Mouse (Mus musculus): ENCODE results near the gene Alx3. TPM values are rescaled to one million over a fixed set of nuclear protein-coding genes. Genes with fewer than 3 reads are reported as not detected.
A peak's percentile ranks its signal among the peaks of the same experiment; 100 is the strongest.

Gene Alx3
- polyA plus RNA-seq, 1 experiment from 2014 or later, result not detected

DNA sequence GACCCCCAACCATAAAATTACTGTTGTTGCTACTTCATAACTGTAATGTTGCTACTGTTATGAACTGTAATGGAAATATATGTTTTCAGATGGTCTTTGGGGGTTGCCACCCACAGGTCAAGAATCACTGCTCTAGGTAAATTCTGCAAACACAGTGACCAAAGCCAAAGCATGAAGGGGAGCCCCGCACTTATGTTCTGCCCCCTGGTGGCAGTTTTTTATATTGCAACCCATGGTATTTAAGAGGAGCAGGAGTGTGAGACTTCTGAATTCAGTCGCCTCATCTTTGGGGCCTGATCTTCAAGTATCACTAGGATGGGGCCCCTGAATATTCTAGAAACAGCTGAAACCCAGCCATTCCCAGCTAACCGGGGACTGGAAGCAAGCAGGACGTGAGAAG, 15.4 kb upstream of the Alx3 start:
- Histone ChIP-seq H3K27me3 (ENCODE audit: control insufficient read depth, insufficient read depth, low read length) (peaks cover 35% of the 10 kb centered on the region), H3K9me3 (ENCODE audit: control insufficient read depth, low read depth, low read length) (no peaks in the 10 kb centered on the region), H3K4me1 (ENCODE audit: control insufficient read depth, insufficient read depth, low read length) (0 out of 2 replicates have a peak, but pooled peaks cover 6% of the 10 kb centered on the region), H3K9ac (replicated peaks; ENCODE audit: low read depth, low read length) (no peak overlapping the region), H3K4me3 (ENCODE audit: low read depth, low read length) (no peak overlapping the region), H3K4me2 (replicated peaks; ENCODE audit: low read depth, low read length) (no peak overlapping the region), H3K27ac (ENCODE audit: low read length) (no peak overlapping the region), H3K36me3 (ENCODE audit: control insufficient read depth, insufficient read depth, low read length) (no peaks in the 10 kb centered on the region)
- WGBS, result 5% methylated on average over 4 of the region's 4 CpGs
- no peak for ATAC-seq (ENCODE audit: insufficient number of reproducible peaks, insufficient read depth, low FRiP score, low read depth)

DNA sequence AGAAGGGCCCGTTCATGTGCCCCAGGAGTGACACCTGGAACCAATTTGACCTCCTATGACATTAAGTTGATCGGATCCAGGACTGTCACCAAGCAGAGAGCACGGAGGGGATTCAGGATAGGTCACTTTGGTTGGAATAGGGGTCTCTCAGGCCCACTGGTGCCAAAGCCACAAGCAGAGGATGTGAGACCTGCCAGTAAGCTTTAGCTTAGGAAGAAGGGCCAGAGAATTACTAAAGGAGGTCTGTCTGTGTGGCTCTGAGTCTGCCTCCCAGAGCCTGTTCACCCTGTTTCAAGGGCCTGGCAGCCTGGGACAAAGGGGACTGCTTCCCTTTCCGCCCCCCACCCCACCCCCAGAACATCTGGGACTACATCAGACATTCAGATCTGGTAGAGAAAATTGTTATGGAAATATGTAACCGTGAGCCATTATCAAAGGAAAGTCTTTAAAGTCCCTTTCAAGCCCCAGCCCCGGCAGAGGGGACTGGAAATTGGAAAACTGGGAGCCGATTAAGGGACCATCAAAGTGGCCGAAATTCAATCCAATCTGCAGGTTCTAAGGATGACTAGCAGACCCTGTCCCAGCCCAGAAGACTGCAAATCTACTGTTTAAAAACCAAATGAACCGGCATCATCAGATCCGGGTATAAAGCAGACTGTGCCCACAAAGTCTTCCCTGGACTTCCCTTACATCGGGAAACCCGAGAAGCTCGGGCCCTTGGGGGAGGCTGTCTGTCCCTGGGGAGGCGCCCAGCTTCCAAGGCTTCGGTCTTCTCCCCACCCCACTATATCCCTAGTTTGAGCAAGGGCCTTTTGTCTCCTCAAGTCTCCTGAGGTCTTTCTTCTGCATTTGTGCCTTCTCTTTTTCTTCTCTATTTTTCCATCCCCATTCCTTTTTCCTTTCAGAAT, 13.5 kb upstream of the Alx3 start:
- peaks cover 53% of the 10 kb centered on the region for H3K27me3 ChIP-seq (ENCODE audit: control insufficient read depth, insufficient read depth, low read length)
- H3K4me2 ChIP-seq (replicated peaks; ENCODE audit: low read depth, low read length), result no peak overlapping the region
- H3K4me1 ChIP-seq (ENCODE audit: control insufficient read depth, insufficient read depth, low read length), result 0 out of 2 replicates have a peak, but pooled peaks cover 6% of the 10 kb centered on the region
- no peak overlapping the region for H3K9ac ChIP-seq (replicated peaks; ENCODE audit: low read depth, low read length)
- H3K9me3 ChIP-seq (ENCODE audit: control insufficient read depth, low read depth, low read length), result no peaks in the 10 kb centered on the region
- WGBS, result 7% methylated on average over 15 of the region's 15 CpGs
- no peak overlapping the region for H3K4me3 ChIP-seq (ENCODE audit: low read depth, low read length)
- no peak overlapping the region for H3K27ac ChIP-seq (ENCODE audit: low read length)
- H3K36me3 ChIP-seq (ENCODE audit: control insufficient read depth, insufficient read depth, low read length), result no peaks in the 10 kb centered on the region
- no peak for ATAC-seq (ENCODE audit: insufficient number of reproducible peaks, insufficient read depth, low FRiP score, low read depth)

DNA sequence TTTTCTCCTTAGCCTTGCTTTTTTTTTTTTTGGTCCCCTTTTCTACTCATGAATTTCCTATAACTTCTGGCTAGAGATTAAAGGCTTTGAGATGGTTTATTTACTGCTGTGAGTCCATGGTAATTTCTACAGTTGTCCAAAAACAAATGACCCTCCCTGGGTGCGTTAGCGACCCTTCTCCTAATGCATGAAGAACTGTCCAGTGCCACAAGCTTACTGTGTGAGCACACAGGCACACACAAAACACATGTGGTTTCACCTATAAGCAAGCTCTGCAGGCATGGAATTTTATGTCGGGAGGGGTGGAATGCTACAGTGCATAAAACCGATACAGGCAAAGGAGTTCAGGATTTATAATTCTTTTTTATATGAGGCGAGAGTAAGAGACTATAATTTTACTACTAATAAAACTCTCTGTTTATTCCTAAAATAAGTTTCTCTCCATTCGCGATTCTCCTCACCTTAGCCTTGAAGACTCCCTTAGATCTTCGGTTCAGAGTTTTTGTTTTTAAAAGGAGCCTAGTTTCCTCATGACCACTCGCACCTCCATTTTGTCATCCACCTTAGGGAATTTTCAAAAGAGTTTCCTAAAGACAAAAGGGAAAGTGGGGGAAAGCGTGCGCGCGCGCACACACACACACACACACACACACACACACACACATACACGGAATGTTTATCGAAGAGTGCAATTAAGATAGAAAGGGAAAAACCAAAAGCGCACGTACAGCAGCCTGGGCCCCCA, 12.5 kb upstream of the Alx3 start:
- peak overlapping the region; percentile 25; the same call in 1 of the 2 replicates for H3K4me3 ChIP-seq (ENCODE audit: low read depth, low read length)
- no peaks in the 10 kb centered on the region for H3K9me3 ChIP-seq (ENCODE audit: control insufficient read depth, low read depth, low read length)
- H3K27me3 ChIP-seq (ENCODE audit: control insufficient read depth, insufficient read depth, low read length), result peaks cover 63% of the 10 kb centered on the region
- 2% methylated on average over 18 of the region's 18 CpGs for WGBS
- peak overlapping the region; percentile 42 for H3K4me2 ChIP-seq (replicated peaks; ENCODE audit: low read depth, low read length)
- no peak overlapping the region for H3K27ac ChIP-seq (ENCODE audit: low read length)
- H3K9ac ChIP-seq (replicated peaks; ENCODE audit: low read depth, low read length), result no peak overlapping the region
- no peak for ATAC-seq (ENCODE audit: insufficient number of reproducible peaks, insufficient read depth, low FRiP score, low read depth)
- H3K4me1 ChIP-seq (ENCODE audit: control insufficient read depth, insufficient read depth, low read length), result 0 out of 2 replicates have a peak, but pooled peaks cover 6% of the 10 kb centered on the region
- H3K36me3 ChIP-seq (ENCODE audit: control insufficient read depth, insufficient read depth, low read length), result no peaks in the 10 kb centered on the region

DNA sequence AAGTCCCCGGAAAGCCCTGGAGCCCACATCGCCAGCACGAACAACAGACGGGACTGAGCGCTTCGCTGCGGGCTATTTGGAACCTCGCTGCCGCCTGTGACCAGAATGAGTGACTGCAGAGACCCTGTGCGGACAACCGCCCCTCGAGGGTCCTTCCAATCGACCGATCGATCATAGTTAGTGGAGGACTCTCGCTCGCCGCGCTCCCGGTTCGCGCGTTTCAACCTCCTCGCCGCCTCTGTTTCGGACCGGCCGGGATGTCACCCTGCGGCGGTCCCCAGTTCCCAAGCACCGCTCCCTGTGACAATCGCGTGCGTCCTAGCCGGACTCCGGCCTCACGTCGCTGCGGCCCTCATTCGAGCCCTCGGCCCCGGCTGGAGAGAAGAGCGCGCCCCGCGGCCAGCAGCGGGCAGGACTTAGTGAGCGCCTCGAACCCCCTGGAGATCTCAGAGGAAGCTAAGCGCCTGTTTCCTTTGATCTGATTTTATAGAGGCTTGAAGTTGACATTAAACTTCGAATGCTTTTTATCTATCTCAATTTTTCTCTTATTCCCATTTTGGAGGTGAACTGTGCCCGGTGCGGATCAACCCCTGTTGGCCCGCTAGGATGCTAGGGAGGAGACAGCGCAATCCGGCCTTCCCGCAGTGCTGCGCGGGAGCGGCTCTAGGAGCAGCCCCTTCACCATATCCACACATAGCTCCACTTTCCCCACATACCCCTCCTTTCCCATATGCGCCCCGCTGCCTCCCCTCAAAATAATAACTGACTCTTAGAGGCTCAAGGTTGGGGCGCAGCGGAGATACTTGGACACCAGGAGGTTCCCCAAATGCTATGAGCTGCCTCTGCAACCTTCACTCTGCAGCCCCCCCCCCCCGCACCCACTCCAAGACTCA, 11.7 kb upstream of the Alx3 start:
- H3K4me1 ChIP-seq (ENCODE audit: control insufficient read depth, insufficient read depth, low read length), result 0 out of 2 replicates have a peak, but pooled peaks cover 6% of the 10 kb centered on the region
- no peak overlapping the region for H3K9ac ChIP-seq (replicated peaks; ENCODE audit: low read depth, low read length)
- peak overlapping the region; percentile 25 for H3K4me3 ChIP-seq (ENCODE audit: low read depth, low read length)
- H3K36me3 ChIP-seq (ENCODE audit: control insufficient read depth, insufficient read depth, low read length), result no peaks in the 10 kb centered on the region
- H3K27me3 ChIP-seq (ENCODE audit: control insufficient read depth, insufficient read depth, low read length), result peaks cover 69% of the 10 kb centered on the region
- peak overlapping the region; percentile 42 for H3K4me2 ChIP-seq (replicated peaks; ENCODE audit: low read depth, low read length)
- H3K27ac ChIP-seq (ENCODE audit: low read length), result no peak overlapping the region
- no peak for ATAC-seq (ENCODE audit: insufficient number of reproducible peaks, insufficient read depth, low FRiP score, low read depth)
- under 1% methylated on average over 65 of the region's 65 CpGs for WGBS
- no peaks in the 10 kb centered on the region for H3K9me3 ChIP-seq (ENCODE audit: control insufficient read depth, low read depth, low read length)

DNA sequence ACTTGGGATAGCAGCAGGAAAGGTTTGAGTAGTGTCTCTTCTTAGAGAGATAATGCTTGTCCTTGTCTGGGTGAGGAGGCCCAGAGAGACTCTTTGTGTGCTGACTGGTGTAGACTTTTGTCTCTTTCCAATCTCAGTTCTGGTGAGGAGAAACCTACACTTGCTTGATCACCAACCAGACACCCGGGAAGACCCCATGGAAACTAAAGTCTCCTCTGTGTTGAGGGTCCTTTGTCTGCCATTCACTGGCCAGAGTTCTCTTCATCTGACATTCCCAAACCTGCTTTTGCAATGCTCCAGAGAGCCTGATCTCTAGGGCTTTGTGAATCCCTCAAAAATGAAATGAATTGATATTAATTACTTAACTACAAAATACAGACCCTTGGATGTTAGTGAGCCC, 10.9 kb upstream of the Alx3 start:
- Histone ChIP-seq H3K9me3 (ENCODE audit: control insufficient read depth, low read depth, low read length) (no peaks in the 10 kb centered on the region), H3K27ac (ENCODE audit: low read length) (no peak overlapping the region), H3K9ac (replicated peaks; ENCODE audit: low read depth, low read length) (no peak overlapping the region), H3K36me3 (ENCODE audit: control insufficient read depth, insufficient read depth, low read length) (no peaks in the 10 kb centered on the region), H3K4me2 (replicated peaks; ENCODE audit: low read depth, low read length) (no peak overlapping the region), H3K4me3 (ENCODE audit: low read depth, low read length) (no peak overlapping the region), H3K27me3 (ENCODE audit: control insufficient read depth, insufficient read depth, low read length) (peaks cover 70% of the 10 kb centered on the region), H3K4me1 (ENCODE audit: control insufficient read depth, insufficient read depth, low read length) (0 out of 2 replicates have a peak, but pooled peaks cover 6% of the 10 kb centered on the region)
- ATAC-seq (ENCODE audit: insufficient number of reproducible peaks, insufficient read depth, low FRiP score, low read depth), result no peak
- 21% methylated on average over 1 of the region's 1 CpGs for WGBS

DNA sequence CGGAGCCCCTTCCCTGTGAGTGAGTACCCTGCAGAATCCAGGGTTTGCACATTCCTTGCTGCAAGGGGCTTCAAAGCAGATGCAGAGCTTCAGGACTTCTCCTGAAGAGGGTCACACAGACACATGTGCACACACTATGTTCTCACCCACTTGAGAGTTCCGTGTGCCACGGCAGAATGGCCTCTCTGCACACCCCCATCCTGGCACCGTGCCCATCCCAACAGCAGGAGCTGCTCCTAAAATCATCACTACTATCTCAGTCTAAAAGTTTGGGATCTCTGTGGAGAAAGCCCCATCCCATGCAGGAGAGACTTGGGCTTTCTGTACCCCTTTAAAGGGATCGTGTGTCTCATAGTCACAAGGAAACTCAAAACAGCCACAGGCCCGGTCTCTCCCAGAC, 8.3 kb upstream of the Alx3 start:
- peaks cover 58% of the 10 kb centered on the region for H3K27me3 ChIP-seq (ENCODE audit: control insufficient read depth, insufficient read depth, low read length)
- 66% methylated on average over 6 of the region's 6 CpGs for WGBS

DNA sequence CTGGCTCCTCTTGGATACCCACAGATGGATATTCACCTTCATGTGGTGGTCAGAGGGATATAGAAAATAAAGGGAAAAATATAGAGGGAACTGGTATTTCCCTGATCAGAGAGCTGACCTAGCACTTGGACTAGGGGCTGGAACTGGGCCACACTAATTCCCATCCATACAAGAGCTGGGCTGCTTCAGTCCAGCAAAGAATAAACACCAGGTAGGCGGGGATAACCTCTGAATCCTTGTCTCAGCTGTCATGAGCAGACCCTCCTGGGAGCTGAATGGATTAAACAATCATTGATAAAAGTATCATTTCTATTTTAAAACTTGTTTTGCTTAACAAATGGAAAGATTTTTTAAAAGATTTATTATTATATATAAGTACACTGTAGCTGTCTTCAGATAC, 3.2 kb upstream of the Alx3 start:
- WGBS, result 29% methylated on average over 1 of the region's 1 CpGs
- no peak overlapping the region for H3K4me2 ChIP-seq (replicated peaks; ENCODE audit: low read depth, low read length)
- H3K36me3 ChIP-seq (ENCODE audit: control insufficient read depth, insufficient read depth, low read length), result no peaks in the 10 kb centered on the region
- ATAC-seq (ENCODE audit: insufficient number of reproducible peaks, insufficient read depth, low FRiP score, low read depth), result no peak
- H3K4me1 ChIP-seq (ENCODE audit: control insufficient read depth, insufficient read depth, low read length), result 0 out of 2 replicates have a peak, but pooled peaks cover 3% of the 10 kb centered on the region
- H3K4me3 ChIP-seq (ENCODE audit: low read depth, low read length), result no peak overlapping the region
- no peak overlapping the region for H3K27ac ChIP-seq (ENCODE audit: low read length)
- H3K9ac ChIP-seq (replicated peaks; ENCODE audit: low read depth, low read length), result no peak overlapping the region
- H3K27me3 ChIP-seq (ENCODE audit: control insufficient read depth, insufficient read depth, low read length), result peaks cover 50% of the 10 kb centered on the region
- no peaks in the 10 kb centered on the region for H3K9me3 ChIP-seq (ENCODE audit: control insufficient read depth, low read depth, low read length)

More for the DNA sequence above, 8.3 kb upstream of the Alx3 start:
- no peak overlapping the region for H3K4me2 ChIP-seq (replicated peaks; ENCODE audit: low read depth, low read length)
- no peak overlapping the region for H3K4me3 ChIP-seq (ENCODE audit: low read depth, low read length)
- no peak overlapping the region for H3K9ac ChIP-seq (replicated peaks; ENCODE audit: low read depth, low read length)
- no peaks in the 10 kb centered on the region for H3K36me3 ChIP-seq (ENCODE audit: control insufficient read depth, insufficient read depth, low read length)
- H3K27ac ChIP-seq (ENCODE audit: low read length), result no peak overlapping the region
- no peak for ATAC-seq (ENCODE audit: insufficient number of reproducible peaks, insufficient read depth, low FRiP score, low read depth)
- H3K9me3 ChIP-seq (ENCODE audit: control insufficient read depth, low read depth, low read length), result no peaks in the 10 kb centered on the region
- H3K4me1 ChIP-seq (ENCODE audit: control insufficient read depth, insufficient read depth, low read length), result 0 out of 2 replicates have a peak, but pooled peaks cover 6% of the 10 kb centered on the region

DNA sequence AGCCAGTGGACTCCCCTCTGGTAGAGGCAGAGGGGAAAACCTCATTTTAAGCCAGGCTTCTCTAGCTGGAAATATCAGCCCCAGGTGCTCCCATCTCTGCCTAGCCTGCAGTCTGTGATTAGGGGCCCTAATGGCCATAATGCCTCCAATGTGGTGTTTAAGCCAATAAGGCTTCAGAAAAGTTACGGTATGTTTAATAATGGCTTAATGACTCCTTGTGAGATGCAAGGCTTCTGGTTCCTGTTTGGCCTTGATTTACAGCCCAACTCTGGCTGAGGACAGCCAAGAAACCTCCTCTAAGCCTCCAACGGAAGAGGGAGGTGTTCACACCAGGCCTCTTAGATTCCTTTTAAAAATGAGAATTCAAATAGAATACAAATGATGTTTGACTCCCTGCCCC, 1.2 kb upstream of the Alx3 start:
- WGBS, result 22% methylated on average over 2 of the region's 2 CpGs
- Histone ChIP-seq H3K9ac (replicated peaks; ENCODE audit: low read depth, low read length) (no peak overlapping the region), H3K36me3 (ENCODE audit: control insufficient read depth, insufficient read depth, low read length) (no peaks in the 10 kb centered on the region), H3K4me2 (replicated peaks; ENCODE audit: low read depth, low read length) (no peak overlapping the region), H3K27me3 (ENCODE audit: control insufficient read depth, insufficient read depth, low read length) (peaks cover 51% of the 10 kb centered on the region), H3K4me3 (ENCODE audit: low read depth, low read length) (no peak overlapping the region), H3K4me1 (ENCODE audit: control insufficient read depth, insufficient read depth, low read length) (0 out of 2 replicates have a peak, but pooled peaks cover 3% of the 10 kb centered on the region), H3K9me3 (ENCODE audit: control insufficient read depth, low read depth, low read length) (no peaks in the 10 kb centered on the region), H3K27ac (ENCODE audit: low read length) (no peak overlapping the region)
- ATAC-seq (ENCODE audit: insufficient number of reproducible peaks, insufficient read depth, low FRiP score, low read depth), result no peak
